Mouse (Mus musculus): ENCODE data around the gene Rapgef4. TPM values are rescaled to one million over a fixed set of nuclear protein-coding genes. Genes with fewer than 3 reads are reported as not detected.

The Rapgef4 gene
- total RNA-seq, 2 experiments from 2014 or later = 11.1 to 13.6 TPM

DNA sequence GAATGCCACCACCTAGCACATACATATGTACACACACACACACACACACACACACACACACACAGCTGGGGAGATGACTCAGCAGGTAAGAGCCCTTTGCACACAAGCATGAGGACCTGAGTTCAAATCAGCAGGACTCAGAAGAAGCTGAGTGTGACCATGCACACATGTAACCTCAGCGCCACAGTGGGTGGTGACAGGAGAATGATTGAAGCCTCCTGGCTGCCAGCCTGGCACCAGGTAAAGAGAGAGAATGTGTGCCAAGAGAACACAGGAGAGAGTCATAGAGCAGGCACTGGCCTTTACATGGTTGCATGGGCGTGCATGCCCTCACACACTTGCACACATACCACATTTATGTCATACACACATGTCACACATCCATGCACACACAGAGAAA, 171.7 kb downstream of the Rapgef4 start:
- no peak for DNase-seq

DNA sequence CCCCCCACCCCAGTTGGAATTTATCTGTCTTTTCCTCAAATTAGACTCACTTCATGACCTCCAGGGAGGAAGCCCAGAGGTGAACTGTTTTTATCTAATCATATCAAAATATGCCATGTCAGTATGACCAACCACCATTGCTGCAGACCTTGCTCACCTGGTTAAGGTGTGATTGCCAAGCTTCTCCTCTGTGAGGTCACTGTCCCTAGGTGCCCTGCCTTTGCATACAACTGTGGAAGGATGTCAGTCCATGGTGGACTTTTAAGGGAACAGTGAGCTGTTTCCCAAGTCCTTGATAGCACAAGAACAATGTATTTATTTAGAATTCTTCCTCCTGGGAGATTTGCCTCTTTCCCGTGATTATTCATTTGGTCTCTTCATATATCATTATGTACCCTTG, 172.8 kb downstream of the Rapgef4 start:
- no peak for DNase-seq

DNA sequence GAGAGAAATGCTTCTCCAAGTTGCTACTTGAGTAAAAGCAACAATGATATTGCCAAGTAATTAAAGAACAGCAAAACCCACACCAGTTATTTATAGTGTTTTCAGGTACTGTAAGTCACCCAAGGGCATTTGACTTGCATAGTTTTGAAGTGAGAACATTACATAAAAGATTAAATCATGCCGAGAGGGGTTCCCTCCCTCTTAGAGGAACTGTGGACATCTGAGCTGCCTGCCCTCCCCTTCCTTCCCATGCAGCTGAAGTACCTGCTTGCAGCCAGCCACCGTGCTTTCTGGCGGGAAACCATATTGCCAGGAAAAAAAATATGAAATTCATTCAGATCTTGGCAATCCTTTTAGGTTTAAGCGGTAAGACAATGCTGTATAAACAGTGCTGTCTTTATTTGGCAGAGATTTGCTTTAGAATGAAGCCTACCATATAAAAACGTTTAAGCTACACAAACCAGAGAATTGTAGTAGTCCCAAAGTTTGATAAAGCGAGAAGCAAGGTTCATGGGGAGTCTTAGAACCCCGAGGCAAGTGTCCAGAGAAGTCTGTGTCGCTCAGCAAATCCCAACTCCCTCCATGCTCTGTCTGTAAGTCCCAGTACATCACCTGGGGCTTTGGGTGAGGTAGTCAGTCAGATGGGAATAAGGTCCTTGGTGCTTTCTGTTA, 174.2 kb downstream of the Rapgef4 start:
- DNase-seq = no peak

DNA sequence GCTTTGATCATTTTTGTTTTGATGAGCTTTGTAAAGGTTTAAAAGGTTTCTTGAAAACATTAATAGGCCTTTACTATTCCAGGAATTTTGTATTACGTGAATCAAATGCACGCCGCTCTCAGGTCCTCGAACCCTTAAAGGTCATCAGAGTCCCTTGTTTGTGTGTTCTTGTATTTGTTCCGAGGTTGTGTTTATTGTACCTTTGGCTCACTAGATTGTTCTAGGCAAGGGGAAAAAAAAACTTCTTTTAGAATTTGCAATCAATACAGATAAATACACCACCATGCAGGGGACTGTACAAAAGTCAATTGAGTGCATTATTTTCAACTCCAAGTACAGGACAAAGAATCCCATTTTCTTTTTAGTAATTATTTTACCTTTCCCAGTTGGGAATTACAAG, 175.4 kb downstream of the Rapgef4 start:
- DNase-seq = no peak

DNA sequence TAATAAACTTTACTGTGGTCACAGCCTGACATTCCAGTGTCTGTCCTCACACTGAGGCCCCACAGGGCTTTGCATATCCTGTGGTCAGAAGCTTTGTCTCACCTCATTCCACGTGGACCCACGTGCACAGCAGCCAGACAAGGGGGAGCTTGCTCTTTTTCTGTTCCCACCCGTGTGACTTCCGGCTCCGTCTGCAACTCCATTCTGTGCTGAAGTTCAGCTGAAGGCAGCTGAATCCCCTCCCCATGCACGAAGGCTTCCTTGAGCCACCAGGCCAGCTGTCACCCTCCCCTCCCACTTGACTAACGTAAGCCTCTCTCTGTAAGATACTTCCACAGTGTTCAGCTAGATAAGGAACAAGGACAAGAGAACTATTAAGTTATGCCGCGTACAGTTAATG, 176.5 kb downstream of the Rapgef4 start:
- no peak for DNase-seq

DNA sequence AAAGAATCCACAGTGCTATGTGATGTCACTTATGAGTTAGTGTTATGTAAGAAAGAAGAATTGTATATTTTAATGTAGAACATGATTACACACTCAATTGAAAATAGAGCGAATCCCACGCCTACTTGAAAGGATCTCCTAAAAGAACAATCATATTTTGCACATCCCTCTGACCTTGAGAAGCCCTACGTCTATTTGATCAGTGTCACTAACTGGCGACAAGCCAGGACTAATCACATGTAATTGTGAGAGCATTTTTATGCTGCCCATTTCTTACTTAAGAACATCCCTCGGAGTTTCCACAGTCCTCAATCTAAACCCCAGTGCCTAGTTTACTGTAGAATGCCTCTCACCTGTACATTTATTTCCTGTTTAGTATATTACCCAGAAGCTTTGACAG, 177.0 kb downstream of the Rapgef4 start:
- DNase-seq = no peak

DNA sequence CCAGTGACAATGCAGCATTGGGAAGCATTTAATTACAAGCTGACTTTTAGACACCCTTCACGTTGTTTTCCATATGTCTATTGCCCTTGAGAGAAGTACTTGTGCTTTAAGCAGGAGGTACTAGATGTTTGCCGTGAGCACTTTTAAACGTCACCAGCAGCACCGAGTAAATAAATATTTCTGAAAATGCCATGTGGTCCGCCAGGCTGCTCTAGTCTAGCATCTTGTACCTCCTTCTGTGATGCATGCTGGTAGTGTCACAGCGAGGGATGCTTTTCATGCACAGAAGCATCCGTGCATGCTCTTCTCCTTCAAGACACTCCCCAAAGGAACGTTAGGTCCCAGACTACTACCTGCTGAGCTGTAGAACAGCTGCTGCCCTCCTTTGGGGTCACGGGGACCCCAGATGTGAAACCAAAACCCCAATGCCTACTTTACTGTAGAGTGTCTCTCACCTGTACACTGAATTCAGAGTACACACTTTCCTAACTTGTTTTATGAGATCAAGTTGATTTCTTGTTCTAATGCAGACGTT, 177.7 kb downstream of the Rapgef4 start:
- no peak for DNase-seq

DNA sequence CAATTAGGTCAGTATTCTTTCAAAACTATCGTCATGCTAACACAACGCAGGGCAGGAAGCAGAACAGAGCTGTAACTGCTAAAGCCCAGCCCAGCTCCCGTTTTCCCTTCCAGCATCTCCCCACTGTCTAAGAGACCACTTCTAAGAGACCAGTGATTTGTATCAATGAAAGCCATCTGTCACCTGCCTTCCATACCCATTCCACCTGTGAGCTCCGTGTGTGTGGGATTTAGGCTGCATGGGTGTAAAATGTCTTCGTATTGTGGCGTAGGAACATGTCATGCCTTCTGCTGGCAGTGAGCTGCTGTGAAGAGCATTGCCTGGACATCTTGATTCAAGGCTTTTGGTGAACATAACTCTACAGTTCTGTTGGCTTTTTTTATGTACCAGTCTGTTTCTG, 178.2 kb downstream of the Rapgef4 start:
- no peak for DNase-seq

DNA sequence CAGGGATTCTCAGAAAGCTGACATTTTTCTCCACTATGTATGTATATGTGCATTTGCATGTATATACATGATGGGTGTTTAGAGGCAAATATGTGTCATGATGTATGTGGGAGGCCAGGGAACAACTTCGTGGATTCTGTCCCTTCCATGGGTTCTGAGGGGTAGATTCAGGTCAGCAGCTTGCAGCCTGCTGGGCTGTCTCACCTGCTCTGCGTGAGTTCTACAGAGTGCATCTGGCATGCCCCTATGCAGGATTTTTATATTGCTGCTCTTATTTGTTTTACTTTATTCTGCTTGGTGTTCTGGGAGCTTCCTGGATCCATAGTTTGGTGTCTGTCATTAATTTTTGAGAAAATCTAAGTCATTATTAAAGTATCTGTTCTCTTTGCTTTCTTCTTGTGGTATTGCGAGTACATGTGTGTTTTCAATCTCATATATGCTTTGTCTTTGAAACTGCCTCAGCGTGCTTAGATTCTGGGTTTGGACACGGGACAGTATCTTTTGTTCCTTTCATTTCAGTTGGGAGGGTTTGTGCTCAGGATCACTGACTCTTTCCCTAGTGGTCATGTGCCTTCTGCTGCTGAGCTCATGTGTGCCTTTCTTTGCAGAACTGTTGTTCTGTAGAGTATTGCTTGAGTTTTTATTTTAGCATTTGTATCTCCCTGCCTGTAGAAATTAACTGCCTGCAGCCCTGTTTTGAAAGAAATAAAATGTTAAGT, 184.3 kb downstream of the Rapgef4 start:
- DNase-seq = no peak

DNA sequence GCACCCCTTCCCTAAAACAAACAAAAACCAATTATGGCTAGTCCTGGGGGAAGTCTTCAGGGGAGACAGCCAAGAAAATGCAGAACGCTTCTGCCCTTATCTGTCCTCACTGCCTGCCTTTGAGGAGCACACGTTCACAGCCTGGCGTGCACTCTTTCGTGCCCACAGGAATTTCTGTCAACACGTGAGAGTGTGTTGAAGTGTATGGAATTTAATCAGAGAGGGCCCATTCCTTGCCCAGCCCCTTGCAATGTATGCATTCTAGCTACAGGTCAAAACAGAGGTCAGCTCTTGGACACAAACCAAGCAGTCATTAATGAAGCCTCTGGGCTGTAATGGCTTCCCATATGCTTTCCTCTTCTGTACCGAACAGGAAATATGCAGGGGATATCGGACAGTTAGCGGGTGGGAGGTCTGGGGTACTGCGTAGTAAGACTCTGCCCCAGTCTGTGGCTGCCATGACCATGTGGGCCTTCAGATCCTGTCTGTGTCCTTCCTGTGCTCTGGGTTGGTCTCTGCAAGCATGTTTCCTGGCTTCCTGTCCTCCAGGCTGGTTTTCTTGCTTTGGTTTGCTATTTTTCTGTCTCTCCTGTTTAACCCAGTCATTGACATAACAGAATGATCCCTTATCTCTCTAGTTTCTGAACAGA, 188.5 kb downstream of the Rapgef4 start:
- no peak for DNase-seq

DNA sequence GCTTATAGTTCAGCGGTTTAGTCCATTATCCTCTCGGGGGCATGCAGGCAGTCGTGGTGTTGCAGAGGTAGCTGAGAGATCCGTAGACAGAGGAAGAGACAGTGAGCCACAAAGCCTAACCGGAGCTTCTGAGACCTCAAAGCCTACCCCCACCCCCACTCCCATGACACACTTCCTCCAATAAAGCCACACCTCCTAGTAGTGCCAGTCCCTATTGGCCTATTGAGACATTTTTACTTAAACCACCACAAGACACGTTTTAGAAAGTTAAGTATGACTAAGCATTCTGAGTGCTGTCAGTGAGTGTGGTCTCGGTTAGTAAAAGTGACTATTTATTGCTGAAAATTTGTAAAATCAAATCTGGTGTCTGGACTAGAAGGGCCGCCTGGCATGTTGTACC, 189.5 kb downstream of the Rapgef4 start:
- DNase-seq = no peak

DNA sequence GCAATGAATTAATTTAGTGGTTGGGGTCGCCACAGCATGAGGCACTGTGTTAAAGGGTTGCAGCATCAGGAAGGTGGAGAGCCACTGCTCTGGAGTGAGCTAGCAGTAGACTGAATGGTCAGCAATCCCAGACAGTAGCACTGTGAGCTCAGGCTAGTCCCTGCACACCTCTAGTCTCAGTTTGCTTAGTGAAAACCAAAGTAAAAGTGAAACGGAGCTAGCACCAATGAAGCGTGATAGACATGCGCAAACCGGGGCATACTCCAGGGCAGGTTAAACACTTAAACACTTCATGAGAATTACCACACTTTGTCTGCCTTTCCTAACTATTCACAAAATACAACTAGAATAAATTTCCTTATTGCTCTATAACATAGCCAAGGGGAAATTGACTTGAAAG, 190.2 kb downstream of the Rapgef4 start:
- no peak for DNase-seq

DNA sequence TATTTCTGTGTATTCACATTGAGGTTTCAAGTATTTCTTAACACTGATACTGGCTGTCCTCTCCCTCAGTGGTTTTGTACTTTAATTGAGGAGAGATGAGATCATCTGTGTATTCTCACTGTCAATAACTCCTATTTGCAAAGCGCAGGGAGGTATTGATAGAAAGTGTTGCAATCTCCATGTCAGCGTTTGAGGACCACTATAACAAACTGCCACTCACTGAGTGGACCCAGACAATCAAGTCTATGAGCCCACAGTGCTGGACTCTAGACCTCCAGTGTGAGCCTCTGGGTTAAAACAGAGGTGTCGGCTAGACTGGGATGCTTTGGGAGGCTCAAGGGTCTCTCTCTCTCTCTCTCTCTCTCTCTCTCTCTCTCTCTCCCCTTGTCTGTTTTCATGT, 192.0 kb downstream of the Rapgef4 start:
- DNase-seq = no peak

DNA sequence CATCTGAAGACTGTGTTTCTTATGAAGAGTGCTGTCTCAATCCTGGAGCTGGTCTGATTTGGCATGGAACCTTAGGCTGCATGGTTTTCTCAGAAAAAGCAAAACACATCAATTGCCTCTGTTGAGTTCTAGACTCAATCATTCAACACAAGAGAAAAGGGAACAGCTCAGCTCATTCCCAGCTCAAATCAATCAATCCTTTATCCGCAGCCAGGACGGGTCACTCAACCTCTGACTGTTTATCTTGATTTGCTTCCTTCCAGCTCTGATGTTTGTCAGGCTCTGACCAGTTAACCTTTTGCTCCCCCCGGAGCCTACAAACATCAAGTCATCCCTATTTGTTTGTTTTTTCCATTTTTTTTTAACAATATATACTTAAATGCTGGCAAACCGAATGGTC, 192.8 kb downstream of the Rapgef4 start:
- DNase-seq = no peak

DNA sequence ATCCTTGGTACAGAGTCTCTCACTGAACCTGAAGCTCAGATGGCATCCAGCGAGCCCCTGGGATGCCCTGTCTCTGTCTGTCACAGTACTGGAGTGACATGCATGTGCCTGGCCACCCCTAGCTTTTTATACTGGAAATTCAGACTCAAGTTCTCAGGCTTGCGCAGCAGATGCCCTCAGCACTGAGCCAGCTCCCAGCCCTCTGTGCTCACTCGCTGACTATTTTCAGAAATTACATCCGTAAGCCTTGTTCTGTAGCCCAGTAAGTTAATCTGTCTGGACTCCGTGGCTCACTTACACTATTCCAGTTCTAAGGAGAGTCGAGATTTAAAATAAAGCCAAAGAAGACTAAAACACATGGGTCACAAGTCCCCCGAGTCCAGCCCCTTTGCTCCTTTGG, 194.5 kb downstream of the Rapgef4 start:
- no peak for DNase-seq

DNA sequence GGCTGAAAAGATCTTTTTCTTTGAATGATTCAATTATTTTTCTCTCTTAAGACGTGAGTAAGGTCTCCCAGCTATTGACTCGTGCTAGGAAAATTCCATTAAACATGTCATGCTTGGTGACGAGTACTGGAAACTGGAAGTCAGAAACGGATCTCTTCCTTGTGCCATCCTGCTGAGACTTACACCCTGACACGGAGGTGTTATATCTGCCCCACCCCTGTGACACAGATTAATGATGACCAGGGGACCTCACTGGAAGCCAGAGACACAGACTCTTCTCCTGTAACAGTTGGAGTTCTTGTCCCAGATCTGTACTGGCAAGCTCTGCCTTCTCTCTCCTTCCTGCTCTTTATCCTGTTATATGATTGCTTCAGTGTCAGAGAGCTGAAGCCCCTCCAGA, 194.9 kb downstream of the Rapgef4 start:
- DNase-seq = no peak

DNA sequence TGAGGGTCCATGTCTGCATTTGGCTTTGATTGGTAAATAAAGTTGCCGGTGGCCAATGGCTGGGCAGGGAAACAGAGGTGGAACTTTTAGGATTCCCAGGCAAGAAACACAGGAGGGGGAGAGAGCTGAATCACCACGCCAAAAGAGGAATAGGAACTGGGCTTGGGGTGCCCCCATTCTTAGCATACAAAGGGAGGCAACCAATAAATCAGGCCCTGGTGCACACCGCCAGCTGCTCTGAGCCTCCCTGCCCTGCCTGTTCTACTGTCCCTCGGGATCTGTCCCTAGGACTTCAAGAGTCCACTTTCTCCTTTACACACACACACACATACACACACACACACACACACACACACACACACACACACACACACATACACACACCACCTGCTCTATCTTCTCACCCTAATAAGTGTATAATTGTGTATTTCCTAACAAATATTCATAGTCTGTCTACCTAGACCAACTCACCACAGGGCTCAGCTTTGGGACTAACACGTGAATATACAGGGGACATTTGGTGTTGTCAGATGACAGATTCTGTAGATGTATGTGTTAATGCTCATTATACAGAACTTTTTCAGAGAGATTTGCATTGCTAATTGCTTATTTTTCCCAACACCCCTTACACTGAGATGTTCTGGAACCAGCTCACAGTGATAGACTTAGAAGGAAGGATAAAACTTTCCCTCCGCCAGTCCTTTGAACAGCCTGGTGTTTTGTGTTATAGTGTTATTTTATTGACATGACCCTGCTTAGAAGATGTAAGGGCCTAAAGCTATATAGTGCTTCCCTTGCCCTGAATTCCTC, 196.4 kb downstream of the Rapgef4 start:
- DNase-seq = no peak

DNA sequence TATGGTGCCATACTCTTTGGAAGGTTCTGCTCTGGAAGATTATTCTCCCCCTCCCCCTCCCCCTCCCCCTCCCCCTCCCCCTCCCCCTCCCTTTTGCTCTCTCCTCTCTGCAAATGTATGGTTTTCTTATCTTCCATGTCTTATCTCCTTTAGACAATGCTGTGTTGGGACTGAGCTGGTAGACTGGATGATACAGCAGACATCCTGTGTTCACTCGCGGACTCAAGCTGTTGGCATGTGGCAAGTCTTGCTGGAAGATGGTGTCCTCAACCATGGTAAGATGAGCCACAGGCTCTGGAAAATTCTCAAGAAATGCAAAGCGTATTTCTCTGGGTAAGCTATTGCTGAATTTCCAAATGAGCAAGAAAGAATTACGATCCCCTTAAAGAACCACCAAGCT, 197.0 kb downstream of the Rapgef4 start:
- DNase-seq = no peak

DNA sequence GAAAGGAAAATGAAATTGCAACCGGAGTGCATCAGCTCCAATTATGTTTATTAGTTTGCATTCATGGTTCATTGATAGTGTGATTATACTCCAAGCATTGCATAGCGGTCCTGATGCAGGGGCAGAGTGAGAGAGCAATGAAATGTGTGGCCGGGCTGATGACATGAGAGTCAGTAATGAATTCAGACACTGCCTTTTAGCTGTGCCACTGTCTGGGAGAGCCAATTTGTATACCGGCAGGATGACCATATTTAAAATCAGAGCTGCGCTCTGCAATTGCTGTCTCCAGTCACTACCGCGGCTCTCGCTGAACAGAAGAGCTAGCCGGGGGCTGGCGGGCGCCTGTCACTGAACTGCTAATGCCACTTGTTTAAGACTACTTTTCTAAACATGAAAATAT, 197.5 kb downstream of the Rapgef4 start:
- no peak for DNase-seq

DNA sequence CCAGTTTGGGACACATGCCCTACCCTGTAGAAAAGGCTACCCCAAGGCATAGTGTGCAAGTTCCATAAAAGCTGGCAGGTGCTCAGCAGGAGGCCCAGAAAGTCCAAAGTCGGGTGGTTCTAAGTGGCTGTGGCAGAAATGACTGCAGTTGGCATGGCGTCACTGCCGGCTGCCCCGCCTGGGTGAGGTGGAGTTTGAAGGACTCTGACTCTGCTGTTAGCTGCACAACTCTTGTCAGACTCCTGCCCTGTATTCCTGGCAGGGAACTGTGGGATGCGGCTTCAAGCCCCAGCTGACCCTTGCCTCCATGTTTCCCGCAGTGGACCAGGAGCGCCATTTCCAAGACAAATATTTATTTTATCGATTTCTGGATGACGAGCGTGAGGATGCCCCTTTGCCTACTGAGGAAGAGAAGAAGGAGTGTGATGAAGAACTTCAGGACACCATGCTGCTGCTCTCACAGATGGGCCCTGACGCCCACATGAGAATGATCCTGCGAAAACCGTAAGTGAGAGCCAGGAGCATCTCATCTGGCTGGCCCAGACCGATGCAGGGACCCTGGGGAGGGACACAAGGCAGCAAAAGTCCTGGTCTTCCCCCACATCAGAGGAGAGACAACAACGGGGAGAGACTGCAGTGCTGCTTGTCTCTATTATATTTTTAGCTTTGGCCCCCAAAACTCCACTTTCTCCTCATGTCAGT, 198.7 kb downstream of the Rapgef4 start:
- no peak for DNase-seq

DNA sequence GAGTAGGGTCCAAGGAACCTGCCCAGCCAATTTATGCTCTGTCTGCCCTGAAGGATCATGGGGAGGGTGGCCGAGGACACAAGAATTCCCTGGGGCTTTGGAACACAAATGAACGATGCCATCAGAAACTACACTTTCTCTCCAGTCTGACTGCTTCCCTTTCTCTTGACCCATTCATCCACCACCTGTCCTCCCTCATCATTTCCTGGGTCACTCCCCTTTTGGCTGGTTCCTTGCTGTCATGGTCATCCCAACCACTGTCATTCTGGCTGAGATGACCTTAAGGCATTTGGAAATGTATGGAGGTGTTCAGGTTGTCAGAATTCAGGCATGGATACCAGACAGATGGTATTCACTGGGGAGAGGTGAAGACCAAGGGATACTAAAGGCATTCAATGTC, 200.4 kb downstream of the Rapgef4 start:
- no peak for DNase-seq

DNA sequence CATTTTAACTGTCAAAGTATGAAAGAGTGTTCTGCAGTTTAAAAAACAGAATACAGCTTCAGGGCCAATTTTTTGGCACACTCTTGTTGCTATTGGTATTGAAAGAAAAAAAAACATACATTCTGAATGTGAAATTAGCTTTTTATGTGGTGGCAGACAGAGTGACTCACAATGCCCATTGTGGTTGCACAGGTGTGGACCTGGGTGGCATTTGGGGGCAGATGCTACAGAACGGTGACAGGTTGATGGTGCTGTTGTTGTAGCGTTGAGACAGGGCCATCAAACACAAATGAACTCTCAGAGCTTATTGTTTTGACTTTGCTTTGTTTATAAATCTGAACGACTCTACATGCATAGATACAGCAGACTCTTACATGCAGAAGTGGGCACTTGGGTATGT, 202.7 kb downstream of the Rapgef4 start:
- no peak for DNase-seq
